Mouse (Mus musculus) forebrain, embryonic 15.5 days (tissue): ENCODE measurements at regions not wholly inside any gene's neighbourhood (a gene's known extent, or its start where the extent isn't known, plus 50 kb on each side); places are given as distances from the start of the nearest gene placed in this dataset.

Source experiments
- ATAC-seq: fragments of 200-750 bp; cut with Nextera tagmentation; replicated peaks from 2 replicates; pipeline ENCODE4 v1.8.0; 2017; ENCODE audit warnings: mild to moderate bottlenecking, moderate TSS enrichment, moderate library complexity
- H3K27ac ChIP-seq: fragments of 300-500 bp; sonication (generic); replicated peaks from 2 replicates; pipeline ENCODE4 v1.5.1; 2015; ENCODE audit warnings: mild to moderate bottlenecking, inconsistent platforms
- H3K27me3 ChIP-seq: fragments of 300-500 bp; sonication (generic); 2 replicates; pipeline ENCODE4 v1.6.1; 2015; ENCODE audit warnings: inconsistent platforms
- H3K36me3 ChIP-seq: fragments of 300-500 bp; sonication (generic); 2 replicates; pipeline ENCODE4 v1.6.1; 2015; ENCODE audit warnings: mild to moderate bottlenecking, inconsistent platforms
- H3K4me1 ChIP-seq: fragments of 300-500 bp; sonication (generic); 2 replicates; pipeline ENCODE4 v1.6.1; 2015; ENCODE audit warnings: inconsistent platforms
- H3K4me2 ChIP-seq: fragments of 300-500 bp; sonication (generic); replicated peaks from 2 replicates; pipeline ENCODE4 v1.6.1; 2015; ENCODE audit warnings: mild to moderate bottlenecking, inconsistent platforms
- H3K4me3 ChIP-seq: fragments of 300-500 bp; sonication (generic); 2 replicates; pipeline ENCODE4 v1.5.1; 2015; ENCODE audit warnings: mild to moderate bottlenecking, inconsistent platforms
- H3K9ac ChIP-seq: fragments of 300-500 bp; sonication (generic); replicated peaks from 2 replicates; pipeline ENCODE4 v1.6.1; 2015; ENCODE audit warnings: mild to moderate bottlenecking, inconsistent platforms
- H3K9me3 ChIP-seq: fragments of 300-500 bp; sonication (generic); 2 replicates; pipeline ENCODE4 v1.6.1; 2016; ENCODE audit warnings: inconsistent platforms
- WGBS: fragments of 180-500 bp; shearing (Covaris S2); methylation state at CpG from one replicate; pipeline ENCODE4 v1.1.7; 2015; ENCODE audit warnings: mixed read lengths; 5-methylcytosine and 5-hydroxymethylcytosine counted together

GRCm38 (mm10) chr15:17912241-17912640, 906.5 kb upstream of the Cdh10 start:
- H3K4me2 ChIP-seq = no peak overlapping the region
- WGBS = 93% methylated on average over 2 of the region's 2 CpGs
- H3K27ac ChIP-seq = no peak overlapping the region
- no peaks in the 10 kb centered on the region for H3K27me3 ChIP-seq
- ATAC-seq = no peak
- H3K9me3 ChIP-seq = no peaks in the 10 kb centered on the region
- no peak overlapping the region for H3K4me3 ChIP-seq
- H3K9ac ChIP-seq = no peak overlapping the region
- no peaks in the 10 kb centered on the region for H3K4me1 ChIP-seq
- H3K36me3 ChIP-seq = no peaks in the 10 kb centered on the region

GRCm38 (mm10) chr15:17932573-17932972, 886.2 kb upstream of the Cdh10 start:
- 53% methylated on average over 3 of the region's 3 CpGs for WGBS
- H3K9me3 ChIP-seq = no peaks in the 10 kb centered on the region
- H3K9ac ChIP-seq = no peak overlapping the region
- no peak overlapping the region for H3K4me3 ChIP-seq
- no peak overlapping the region for H3K4me2 ChIP-seq
- no peaks in the 10 kb centered on the region for H3K27me3 ChIP-seq
- H3K36me3 ChIP-seq = no peaks in the 10 kb centered on the region
- no peak for ATAC-seq
- no peaks in the 10 kb centered on the region for H3K4me1 ChIP-seq
- no peak overlapping the region for H3K27ac ChIP-seq

- ATAC-seq = no peak
- Histone ChIP-seq H3K27ac (no peak overlapping the region), H3K4me2 (no peak overlapping the region), H3K9ac (no peak overlapping the region), H3K4me1 (no peaks in the 10 kb centered on the region), H3K9me3 (no peaks in the 10 kb centered on the region), H3K27me3 (no peaks in the 10 kb centered on the region), H3K4me3 (no peak overlapping the region), H3K36me3 (no peaks in the 10 kb centered on the region)
- WGBS = 95% methylated on average over 15 of the region's 15 CpGs
Observed at GRCm38 (mm10) chr15:17933875-17934274, 884.9 kb upstream of the Cdh10 start.

GRCm38 (mm10) chr15:17935473-17935872, 883.3 kb upstream of the Cdh10 start:
- no peaks in the 10 kb centered on the region for H3K36me3 ChIP-seq
- no peak overlapping the region for H3K4me2 ChIP-seq
- no peak overlapping the region for H3K9ac ChIP-seq
- no peaks in the 10 kb centered on the region for H3K27me3 ChIP-seq
- no peak overlapping the region for H3K27ac ChIP-seq
- ATAC-seq = no peak
- H3K9me3 ChIP-seq = no peaks in the 10 kb centered on the region
- no peak overlapping the region for H3K4me3 ChIP-seq
- WGBS = 75% methylated on average over 1 of the region's 1 CpGs
- H3K4me1 ChIP-seq = no peaks in the 10 kb centered on the region

GRCm38 (mm10) chr15:17962778-17963177, 856.0 kb upstream of the Cdh10 start:
- ATAC-seq = peak; percentile 60; the same call in 1 of the 2 replicates
- 0 out of 2 replicates have a peak, but pooled peaks cover 5% of the 10 kb centered on the region for H3K4me1 ChIP-seq
- H3K27ac ChIP-seq = no peak overlapping the region
- 84% methylated on average over 1 of the region's 1 CpGs for WGBS
- H3K4me3 ChIP-seq = no peak overlapping the region
- H3K9me3 ChIP-seq = no peaks in the 10 kb centered on the region
- no peaks in the 10 kb centered on the region for H3K36me3 ChIP-seq
- H3K27me3 ChIP-seq = no peaks in the 10 kb centered on the region
- no peak overlapping the region for H3K9ac ChIP-seq
- H3K4me2 ChIP-seq = no peak overlapping the region

GRCm38 (mm10) chr15:17963240-17964209, 855.2 kb upstream of the Cdh10 start:
- H3K9ac ChIP-seq = no peak overlapping the region
- 0 out of 2 replicates have a peak, but pooled peaks cover 5% of the 10 kb centered on the region for H3K4me1 ChIP-seq
- 18% methylated on average over 4 of the region's 4 CpGs for WGBS
- no peaks in the 10 kb centered on the region for H3K36me3 ChIP-seq
- no peaks in the 10 kb centered on the region for H3K9me3 ChIP-seq
- no peak overlapping the region; the same call in 1 of the 2 replicates for H3K27ac ChIP-seq
- no peak overlapping the region for H3K4me3 ChIP-seq
- H3K4me2 ChIP-seq = no peak overlapping the region
- ATAC-seq = peak; percentile 90
- H3K27me3 ChIP-seq = no peaks in the 10 kb centered on the region

- no peak overlapping the region for H3K4me2 ChIP-seq
- H3K4me3 ChIP-seq = no peak overlapping the region
- H3K9ac ChIP-seq = no peak overlapping the region
- no peaks in the 10 kb centered on the region for H3K27me3 ChIP-seq
- H3K27ac ChIP-seq = no peak overlapping the region
- 44% methylated on average over 1 of the region's 1 CpGs for WGBS
- H3K36me3 ChIP-seq = no peaks in the 10 kb centered on the region
- no peak for ATAC-seq
- H3K4me1 ChIP-seq = no peaks in the 10 kb centered on the region
- no peaks in the 10 kb centered on the region for H3K9me3 ChIP-seq
Observed at GRCm38 (mm10) chr15:17987763-17988162, 831.0 kb upstream of the Cdh10 start.

- no peak overlapping the region for H3K4me2 ChIP-seq
- H3K4me3 ChIP-seq = no peak overlapping the region
- no peaks in the 10 kb centered on the region for H3K4me1 ChIP-seq
- H3K9ac ChIP-seq = no peak overlapping the region
- no peaks in the 10 kb centered on the region for H3K36me3 ChIP-seq
- 81% methylated on average over 6 of the region's 6 CpGs for WGBS
- ATAC-seq = no peak
- H3K9me3 ChIP-seq = no peaks in the 10 kb centered on the region
- H3K27ac ChIP-seq = no peak overlapping the region
- H3K27me3 ChIP-seq = no peaks in the 10 kb centered on the region
Observed at GRCm38 (mm10) chr15:18032626-18033025, 786.1 kb upstream of the Cdh10 start.

- Histone ChIP-seq H3K4me2 (no peak overlapping the region), H3K27ac (peak overlapping the region; percentile 49; the same call in 1 of the 2 replicates), H3K9me3 (no peaks in the 10 kb centered on the region), H3K4me1 (peaks cover 5% of the 10 kb centered on the region; the same call in 1 of the 2 replicates), H3K4me3 (no peak overlapping the region), H3K36me3 (no peaks in the 10 kb centered on the region), H3K9ac (no peak overlapping the region), H3K27me3 (no peaks in the 10 kb centered on the region)
- ATAC-seq = peak; percentile 98
- WGBS = 8% methylated on average over 3 of the region's 3 CpGs
Observed at GRCm38 (mm10) chr15:18052219-18053030, 766.3 kb upstream of the Cdh10 start.

GRCm38 (mm10) chr15:18065515-18065914, 753.2 kb upstream of the Cdh10 start:
- 0 out of 2 replicates have a peak, but pooled peaks have one; percentile 57 for ATAC-seq
- H3K9ac ChIP-seq = no peak overlapping the region
- no peak overlapping the region for H3K4me2 ChIP-seq
- H3K9me3 ChIP-seq = no peaks in the 10 kb centered on the region
- no peaks in the 10 kb centered on the region for H3K36me3 ChIP-seq
- 74% methylated on average over 3 of the region's 3 CpGs for WGBS
- H3K4me1 ChIP-seq = no peaks in the 10 kb centered on the region
- no peak overlapping the region for H3K27ac ChIP-seq
- H3K4me3 ChIP-seq = no peak overlapping the region
- H3K27me3 ChIP-seq = no peaks in the 10 kb centered on the region

- Histone ChIP-seq H3K4me2 (no peak overlapping the region), H3K4me1 (no peaks in the 10 kb centered on the region), H3K27me3 (no peaks in the 10 kb centered on the region), H3K9me3 (no peaks in the 10 kb centered on the region), H3K9ac (no peak overlapping the region), H3K36me3 (no peaks in the 10 kb centered on the region), H3K27ac (no peak overlapping the region), H3K4me3 (no peak overlapping the region)
- no peak for ATAC-seq
- WGBS = 51% methylated on average over 1 of the region's 1 CpGs
Observed at GRCm38 (mm10) chr15:18079644-18080043, 739.1 kb upstream of the Cdh10 start.
